Mouse (Mus musculus): ENCODE measurements at regions not wholly inside any gene's neighbourhood (a gene's known extent, or its start where the extent isn't known, plus 50 kb on each side); places are given as distances from the start of the nearest gene placed in this dataset.
"Not testable (repeated sequence)": the region's sequence is repeated elsewhere in the genome, so short reads cannot be mapped to it uniquely, and the experiment has no call there.

- not testable (repeated sequence) for DNase-seq (ENCODE audit: extremely low spot score in 1 of 2, low spot score in 1 of 2)
These were observed 52.1 kb upstream of the Dyrk2 start for GRCm38 (mm10) chr10:118922120-118922519.

All from frontal cortex, adult 2 months (tissue).